Mouse (Mus musculus) splenic B cell, adult 2 months (primary cell): ENCODE measurements around the gene Tmigd3.

Source experiments
- DNase-seq: peaks from one replicate; pipeline ENCODE4 v3.0.0-alpha.2; 2011; ENCODE audit warnings: low read depth, low spot score
- H3K27me3 ChIP-seq: 2 replicates; pipeline ENCODE4 v1.6.1; 2012; ENCODE audit warnings: mild to moderate bottlenecking, low read length, moderate library complexity, mixed read lengths; ENCODE audit not compliant: control insufficient read depth, poor library complexity, insufficient read depth, severe bottlenecking
- H3K36me3 ChIP-seq: 2 replicates; pipeline ENCODE4 v1.6.1; 2012; ENCODE audit warnings: mild to moderate bottlenecking, low read length, moderate library complexity, mixed read lengths; ENCODE audit not compliant: control insufficient read depth, poor library complexity, insufficient read depth, severe bottlenecking

Tmigd3 gene

DNA sequence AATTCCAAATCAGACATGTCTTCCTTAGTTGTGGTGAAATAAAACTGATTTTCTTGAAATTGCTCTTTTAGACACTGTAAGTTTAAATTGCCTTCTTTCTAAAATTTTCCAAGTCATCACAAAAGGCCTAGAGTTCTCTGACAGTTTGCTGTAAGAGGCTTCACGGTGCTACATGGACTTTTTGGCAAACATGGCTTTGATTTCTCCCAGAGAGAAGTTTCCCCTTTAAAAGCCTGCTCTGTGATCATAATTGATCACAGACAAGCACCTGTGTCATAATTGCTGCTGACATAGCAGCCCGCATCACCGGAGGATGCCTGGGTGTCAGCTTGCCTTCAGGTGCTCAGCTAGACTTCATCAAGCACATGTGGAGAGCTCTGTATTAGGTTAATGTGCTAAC is at the start of gene Tmigd3, which contains the start of gene Adora3:
Gene Tmigd3 (plus strand): TSS at position 346 of the 400 bp plus-strand sequence.
Gene Adora3 (plus strand): TSS at position 301 of the 400 bp plus-strand sequence.
- DNase-seq: no peak
- H3K36me3 ChIP-seq: no peaks in the 10 kb centered on the region

DNA sequence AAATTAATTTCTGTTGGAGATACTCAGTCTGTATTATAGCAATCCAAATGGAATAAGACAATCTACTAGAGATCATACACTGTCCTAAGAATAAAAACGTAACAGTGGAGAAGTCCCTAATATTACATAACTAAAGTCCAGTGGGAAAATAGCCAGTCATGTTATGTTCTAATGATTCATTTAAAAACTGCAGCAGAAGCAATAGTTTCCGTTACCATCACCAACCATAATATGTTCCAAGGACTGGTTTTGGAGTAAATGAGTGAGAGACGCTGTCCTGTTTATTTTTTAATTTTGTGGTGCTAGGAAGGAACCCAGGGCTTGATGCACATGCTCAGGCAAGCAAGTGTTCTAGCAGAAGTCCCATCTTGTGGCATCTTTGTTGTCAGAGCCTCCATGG is 49.2 kb upstream of the Tmigd3 start:
- Histone ChIP-seq H3K27me3 (no peaks in the 10 kb centered on the region), H3K36me3 (no peaks in the 10 kb centered on the region)
- no peak for DNase-seq

More for the DNA sequence above, at the start of gene Tmigd3, which contains the start of gene Adora3:
- no peaks in the 10 kb centered on the region for H3K27me3 ChIP-seq

DNA sequence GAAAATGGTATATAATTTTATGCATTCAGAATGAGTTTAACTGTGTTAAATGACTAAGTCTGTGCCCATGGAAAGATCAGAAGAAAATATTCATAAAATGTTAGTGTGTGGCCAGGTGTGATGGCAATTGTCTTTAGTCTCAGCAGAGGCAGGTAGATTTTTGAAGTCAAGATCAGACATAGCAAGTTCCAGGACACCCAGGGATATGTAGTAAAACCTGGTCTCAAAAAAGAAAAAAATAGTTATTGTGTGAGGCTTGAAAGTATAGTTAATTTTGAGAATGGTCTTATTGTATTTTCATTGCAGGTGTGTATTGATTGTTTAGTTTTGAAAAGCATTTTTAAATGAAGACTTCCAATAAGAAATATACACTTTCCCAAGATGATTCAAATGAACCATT is 47.1 kb upstream of the Tmigd3 start:
- DNase-seq: no peak
- Histone ChIP-seq H3K27me3 (no peaks in the 10 kb centered on the region), H3K36me3 (no peaks in the 10 kb centered on the region)

DNA sequence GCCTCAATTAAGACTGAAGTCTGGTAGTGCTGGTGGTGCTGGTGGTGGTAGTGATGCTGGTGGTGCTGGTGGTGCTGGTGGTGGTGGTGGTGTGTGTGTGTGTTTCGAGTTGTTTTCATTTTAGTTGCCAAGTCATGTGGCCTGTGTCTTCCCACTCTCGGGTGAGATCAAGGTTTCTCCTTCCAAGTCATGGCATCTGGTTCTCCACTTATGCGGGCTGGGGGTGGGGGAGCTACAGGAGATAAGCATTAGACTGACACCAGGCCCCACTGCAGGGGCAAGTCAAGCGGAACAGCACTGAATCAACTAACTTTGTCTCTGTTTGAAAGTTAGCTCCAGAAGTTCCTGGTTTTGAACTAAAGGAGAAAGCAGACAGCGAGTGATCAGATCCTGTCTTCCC is 46.6 kb upstream of the Tmigd3 start:
- Histone ChIP-seq H3K27me3 (no peaks in the 10 kb centered on the region), H3K36me3 (no peaks in the 10 kb centered on the region)
- DNase-seq: peak; percentile 25

DNA sequence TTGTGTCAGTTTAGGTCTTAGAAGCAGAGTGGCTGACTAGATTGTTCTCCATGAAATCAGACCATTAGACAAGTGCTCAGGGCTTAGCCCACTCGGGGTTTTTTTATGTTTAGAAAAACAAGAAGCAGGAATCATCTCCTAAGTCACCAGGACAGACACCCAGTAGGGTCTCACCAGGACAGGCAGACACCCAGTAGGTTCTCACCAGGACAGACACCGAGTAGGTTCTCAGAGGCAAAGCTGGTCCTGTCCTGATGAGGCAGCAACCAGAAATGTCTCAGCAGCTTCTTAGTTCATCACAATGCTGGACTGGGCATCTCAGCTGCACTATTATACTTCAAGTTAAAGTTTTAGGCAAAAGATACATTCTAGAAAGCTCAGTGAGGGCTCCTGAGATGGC is 46.0 kb upstream of the Tmigd3 start:
- H3K27me3 ChIP-seq: no peaks in the 10 kb centered on the region
- no peaks in the 10 kb centered on the region for H3K36me3 ChIP-seq
- DNase-seq: no peak

DNA sequence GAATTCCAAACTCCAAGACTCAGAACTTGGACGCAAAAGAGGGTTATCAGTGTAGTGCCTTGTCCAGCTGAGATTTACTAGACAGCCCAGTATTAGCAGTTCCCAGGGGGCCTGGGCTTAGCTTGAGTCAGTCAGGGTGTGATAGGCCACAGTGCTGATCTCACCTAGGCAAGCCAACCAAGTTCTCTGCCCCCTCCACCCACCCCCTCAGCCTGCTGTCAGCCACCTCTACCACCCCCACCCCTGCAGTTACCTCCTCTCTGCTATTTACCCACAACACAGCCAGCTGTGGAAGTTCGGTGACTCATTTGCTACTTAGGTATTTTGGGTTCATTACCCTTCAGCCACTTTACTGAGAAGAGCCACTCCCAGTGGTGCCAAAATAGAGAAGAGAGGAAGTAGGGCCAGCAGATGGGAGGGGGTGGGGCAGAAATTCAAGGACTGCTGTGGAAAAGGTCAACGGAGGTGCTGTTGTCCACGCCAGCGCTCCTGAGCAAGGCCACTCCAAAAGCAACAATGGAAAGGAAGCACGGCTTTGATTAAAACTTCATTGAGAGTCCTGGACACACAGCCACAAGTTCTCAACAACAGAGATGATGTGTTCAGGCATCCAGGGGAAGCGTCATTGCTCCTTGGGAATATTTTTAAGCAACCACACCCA is 45.1 kb upstream of the Tmigd3 start:
- H3K36me3 ChIP-seq: no peaks in the 10 kb centered on the region
- peak; percentile 65 for DNase-seq

DNA sequence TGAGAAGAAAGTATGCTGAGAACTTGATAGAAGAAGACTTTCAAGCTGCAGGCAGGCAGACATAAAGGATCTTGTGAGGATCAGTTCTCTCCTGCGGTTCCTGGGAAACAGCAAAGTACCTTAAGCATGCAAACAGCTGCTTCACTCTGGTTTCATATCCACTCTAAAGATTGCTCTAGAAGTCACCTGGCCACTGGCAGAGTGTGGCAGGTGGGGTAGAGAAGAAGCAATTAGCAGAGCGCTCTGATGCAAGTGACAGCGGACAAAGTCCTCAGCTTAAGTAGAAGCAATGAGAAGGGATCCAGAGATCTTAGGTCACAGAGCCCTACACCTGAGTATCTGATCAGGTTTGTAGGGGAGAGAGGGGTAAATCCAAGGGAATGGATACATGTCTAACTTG is 39.1 kb upstream of the Tmigd3 start:
- no peak for DNase-seq
- H3K36me3 ChIP-seq: no peaks in the 10 kb centered on the region
- H3K27me3 ChIP-seq: no peaks in the 10 kb centered on the region

More for the DNA sequence above, 45.1 kb upstream of the Tmigd3 start:
- no peaks in the 10 kb centered on the region for H3K27me3 ChIP-seq

DNA sequence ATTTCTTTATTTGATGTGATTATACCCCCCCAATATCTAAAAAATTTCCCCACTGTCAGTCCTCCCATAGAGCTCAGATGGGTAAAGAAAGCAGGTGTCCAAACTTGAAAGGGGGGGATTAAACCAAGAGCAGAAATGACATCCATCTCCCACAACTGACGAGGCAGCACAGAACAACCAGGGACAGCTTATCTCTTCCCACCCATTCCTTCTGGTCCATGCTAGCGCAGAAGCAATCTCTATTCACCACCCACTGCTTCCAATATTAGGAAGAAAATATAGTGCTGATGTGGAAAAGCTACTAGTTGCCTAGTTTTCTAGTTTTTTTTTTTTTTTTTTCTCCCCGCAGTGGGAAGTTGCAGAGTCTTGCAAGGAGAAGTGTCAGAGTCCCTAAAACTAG is 34.8 kb upstream of the Tmigd3 start:
- no peak for DNase-seq
- no peaks in the 10 kb centered on the region for H3K27me3 ChIP-seq
- no peaks in the 10 kb centered on the region for H3K36me3 ChIP-seq

DNA sequence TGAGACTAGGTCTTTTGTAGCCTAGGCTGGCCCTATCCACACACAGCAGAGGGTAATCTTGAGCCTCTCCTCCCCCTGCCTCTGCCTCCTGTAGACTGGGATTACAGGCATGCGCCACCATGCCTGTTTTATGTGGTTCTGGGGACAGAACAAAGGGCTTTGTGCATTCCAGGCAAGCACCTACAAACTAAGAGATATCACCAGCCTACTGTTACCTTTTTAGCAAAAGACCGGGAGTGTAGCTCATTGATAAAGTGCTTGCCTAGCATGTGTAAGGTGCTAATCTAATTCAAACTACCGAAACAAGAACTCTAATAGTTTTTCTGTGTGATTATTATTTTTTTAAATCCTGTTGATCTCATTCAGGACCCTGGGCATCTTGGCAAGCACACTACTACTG is 33.8 kb upstream of the Tmigd3 start:
- Histone ChIP-seq H3K36me3 (no peaks in the 10 kb centered on the region), H3K27me3 (no peaks in the 10 kb centered on the region)
- no peak for DNase-seq

DNA sequence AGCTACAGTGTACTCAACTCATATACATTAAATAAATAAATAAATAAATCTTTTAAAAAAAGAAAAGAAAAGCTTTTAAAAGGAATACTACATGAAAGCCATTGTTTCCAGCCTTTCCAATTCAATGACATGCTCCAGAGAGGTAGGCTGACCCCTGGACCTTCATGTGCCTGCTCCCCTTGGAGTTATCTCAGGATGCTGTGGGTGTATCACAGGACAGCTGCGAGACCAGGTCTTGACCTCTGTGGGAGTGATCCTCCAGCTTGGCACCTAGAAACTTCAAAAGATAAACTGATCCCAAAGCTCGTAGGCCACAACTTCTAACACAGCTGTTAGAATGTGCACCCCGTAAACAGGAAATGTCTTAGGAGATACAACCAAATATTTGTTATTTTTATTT is 32.0 kb upstream of the Tmigd3 start:
- DNase-seq: no peak
- no peaks in the 10 kb centered on the region for H3K36me3 ChIP-seq
- H3K27me3 ChIP-seq: no peaks in the 10 kb centered on the region

DNA sequence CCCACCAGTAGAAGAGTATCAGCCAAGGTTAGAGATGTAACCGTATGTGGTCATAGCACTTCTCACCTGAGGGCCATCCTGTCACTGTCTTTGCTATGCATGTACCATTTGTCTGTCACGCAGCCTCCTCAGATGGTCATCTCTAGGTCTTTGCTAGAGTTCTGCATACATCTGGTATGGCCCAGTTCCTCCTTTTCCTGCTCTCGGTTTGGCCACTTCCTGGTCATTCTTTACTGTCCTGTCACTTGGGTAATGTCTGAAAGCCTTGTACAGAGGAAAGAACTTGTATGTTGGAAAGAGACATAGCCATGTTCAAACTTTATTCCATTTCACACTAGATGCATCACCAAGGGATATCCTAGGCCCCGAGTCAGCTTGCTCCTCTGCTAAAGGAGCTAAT is 30.9 kb upstream of the Tmigd3 start:
- DNase-seq: no peak
- Histone ChIP-seq H3K36me3 (no peaks in the 10 kb centered on the region), H3K27me3 (no peaks in the 10 kb centered on the region)

DNA sequence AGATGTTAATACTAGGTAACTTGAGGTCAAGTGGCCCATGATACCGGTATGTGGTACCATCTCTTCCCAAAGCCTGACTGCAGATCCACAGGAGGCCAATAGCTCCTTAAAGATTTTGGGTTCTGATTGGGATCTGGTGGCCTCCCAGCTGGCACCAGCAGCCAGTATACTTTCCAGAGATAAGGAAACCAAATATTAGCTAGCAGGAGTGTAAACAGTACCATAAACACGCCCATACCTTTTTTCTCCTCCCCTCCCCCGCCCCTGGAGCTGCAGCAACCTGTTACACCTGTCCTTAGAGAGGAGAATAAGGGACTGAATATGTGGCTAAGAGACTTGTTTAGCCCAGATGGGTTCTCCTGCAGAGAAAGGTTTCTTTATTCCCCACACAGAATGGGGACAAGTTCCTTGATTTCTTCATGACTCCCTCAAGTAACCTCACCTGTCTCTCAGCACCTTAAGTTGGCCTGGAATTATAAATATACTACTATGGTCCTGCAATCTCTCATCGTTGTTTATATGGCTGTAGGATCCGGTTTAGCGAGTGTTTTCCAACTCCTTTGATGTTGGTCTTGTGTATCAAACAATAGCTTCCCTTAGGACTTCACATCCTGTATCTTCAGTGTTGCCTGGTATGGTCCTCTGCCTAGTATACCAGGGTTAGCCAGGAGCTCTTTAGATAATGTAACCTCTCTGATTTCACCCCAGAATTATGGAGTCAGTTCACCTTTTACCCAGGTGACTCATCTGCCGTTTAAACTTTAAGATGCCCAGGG is 24.2 kb upstream of the Tmigd3 start:
- H3K27me3 ChIP-seq: no peaks in the 10 kb centered on the region
- H3K36me3 ChIP-seq: no peaks in the 10 kb centered on the region
- DNase-seq: no peak

DNA sequence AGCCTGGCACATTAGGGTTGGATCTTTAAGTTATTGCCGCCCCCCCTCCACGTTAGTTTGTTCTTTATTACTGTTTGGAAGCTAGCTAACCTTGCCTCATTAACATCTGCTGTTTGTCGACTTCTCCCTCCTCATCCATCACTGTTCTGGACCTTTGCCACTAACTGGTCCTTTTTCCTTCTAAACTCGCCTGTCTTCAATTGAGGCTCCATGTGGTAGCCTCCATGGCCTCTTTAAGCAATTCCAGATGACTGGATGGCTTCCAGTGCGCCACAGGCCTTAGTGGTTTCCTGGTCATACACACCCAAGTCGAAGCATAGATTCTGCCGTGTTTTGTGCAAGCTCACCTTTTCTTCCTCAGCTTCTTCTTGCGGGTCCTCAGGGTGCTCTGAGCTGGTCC is 16.9 kb upstream of the Tmigd3 start:
- DNase-seq: no peak
- Histone ChIP-seq H3K36me3 (no peaks in the 10 kb centered on the region), H3K27me3 (no peaks in the 10 kb centered on the region)

DNA sequence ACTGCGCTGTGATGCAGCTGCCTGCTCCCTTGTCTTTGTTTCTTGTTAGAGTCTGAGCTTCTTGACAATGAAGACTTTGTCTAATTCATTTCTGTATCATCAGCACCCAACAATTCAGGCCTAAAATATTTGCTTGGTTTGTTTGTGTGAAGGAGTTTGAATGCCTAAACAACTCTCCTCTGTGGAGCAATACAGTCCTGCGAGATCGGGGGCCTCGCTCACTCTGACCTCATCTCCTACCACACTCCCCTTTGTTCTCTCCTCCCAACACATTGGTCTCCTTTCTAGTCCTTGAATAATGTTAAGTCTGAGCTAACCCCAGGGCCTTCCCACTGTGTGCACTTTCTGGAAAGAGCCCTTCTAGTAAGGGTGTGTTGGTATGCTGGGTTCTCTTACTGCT is 15.9 kb upstream of the Tmigd3 start:
- Histone ChIP-seq H3K27me3 (no peaks in the 10 kb centered on the region), H3K36me3 (no peaks in the 10 kb centered on the region)
- no peak for DNase-seq

DNA sequence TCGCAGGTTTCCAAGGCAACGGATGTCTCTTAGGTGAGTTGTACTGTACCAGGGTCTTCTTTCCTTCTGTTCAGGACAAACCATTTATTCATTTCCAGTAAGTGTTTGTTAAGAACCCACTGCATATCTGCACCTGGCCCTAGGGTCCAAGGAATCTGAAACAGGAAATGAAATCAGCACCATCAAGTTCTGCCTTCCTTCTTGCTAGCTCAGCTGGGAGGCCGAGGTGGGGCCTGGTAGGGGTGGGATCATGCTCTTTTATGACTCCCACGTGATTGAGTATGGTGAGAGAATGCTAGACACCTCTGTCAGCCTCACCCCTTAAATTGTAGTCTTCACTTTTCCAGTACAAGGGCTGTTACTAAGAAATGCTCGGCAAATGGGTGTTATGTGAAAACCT is 13.2 kb upstream of the Tmigd3 start:
- H3K36me3 ChIP-seq: no peaks in the 10 kb centered on the region
- DNase-seq: peak; percentile 26
- H3K27me3 ChIP-seq: no peaks in the 10 kb centered on the region
